Mouse (Mus musculus) lung, adult 2 months (tissue): ENCODE results near the gene Acly.

ENCODE experiments used
- CTCF ChIP-seq: fragments of 200-500 bp; IDR thresholded peaks from 2 replicates; pipeline ENCODE4 v1.5.1; 2011; ENCODE audit warnings: mild to moderate bottlenecking, low read length, control low read depth; ENCODE audit not compliant: insufficient read depth
- POLR2A ChIP-seq: fragments of 200-500 bp; IDR thresholded peaks from 2 replicates; pipeline ENCODE4 v1.6.1; 2011; ENCODE audit warnings: low read depth, mild to moderate bottlenecking, control low read depth, low read length, borderline replicate concordance; ENCODE audit errors: extremely low read depth

GRCm38 (mm10) chr11:100457247-100457646, 70.6 kb downstream of the Acly start:
- TF ChIP-seq POLR2A = no peak
- TF ChIP-seq CTCF = no peak
